Comparison of ENCODE assay signal across 8 mouse cellular contexts in the genomic region with DNA sequence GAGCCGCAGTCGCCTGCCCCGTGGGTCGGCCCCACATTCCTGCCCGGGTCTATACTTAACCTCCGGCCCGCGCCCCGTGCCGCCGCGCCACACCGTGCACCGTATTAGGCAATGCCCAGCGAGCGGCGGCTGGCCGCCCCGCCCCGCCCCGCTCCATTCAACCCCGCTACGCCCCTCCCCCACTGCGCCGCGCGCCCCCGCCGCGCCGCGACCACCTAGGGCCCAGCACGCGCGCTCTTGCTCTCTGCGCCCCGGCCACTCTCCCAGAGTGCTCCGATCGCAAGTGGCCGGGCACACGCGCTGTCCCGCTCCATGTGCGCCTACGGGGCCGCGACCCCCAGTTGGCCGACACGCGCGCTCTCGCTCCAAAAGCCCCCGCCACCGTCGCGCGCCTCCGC. TPM values are rescaled to one million over a fixed set of nuclear protein-coding genes. Genes with fewer than 3 reads are reported as not detected.
DNase-seq lines count a peak whose midpoint lies in the region; ATAC-seq and TF ChIP-seq lines count a peak whose summit lies in the region.

No protein-coding gene starts in this region.

- peak overlapping the region; percentile 89 for H3K4me2 ChIP-seq in intestine, postnatal 0 days (replicated peaks; ENCODE audit: low read depth)
- peak overlapping the region; percentile 71 for H3K4me2 ChIP-seq in neural tube, embryonic 14.5 days (ENCODE audit: low read depth, low read length)

- peak overlapping the region; percentile 96 for H3K4me3 ChIP-seq in intestine, postnatal 0 days (ENCODE audit: low read depth, low read length)
- H3K4me3 ChIP-seq in neural tube, embryonic 14.5 days (ENCODE audit: low read depth, low read length): peak overlapping the region; percentile 73

- no peaks in the 10 kb centered on the region for H3K4me1 ChIP-seq in intestine, postnatal 0 days (replicated peaks; ENCODE audit: control insufficient read depth, insufficient read depth, low read length)
- H3K4me1 ChIP-seq in neural tube, embryonic 14.5 days (ENCODE audit: control insufficient read depth, insufficient read depth, low read length): peaks cover 8% of the 10 kb centered on the region

- no peaks in the 10 kb centered on the region for H3K27me3 ChIP-seq in intestine, postnatal 0 days (replicated peaks; ENCODE audit: control insufficient read depth, insufficient read depth, low read length)
- no peaks in the 10 kb centered on the region for H3K27me3 ChIP-seq in neural tube, embryonic 14.5 days (ENCODE audit: control insufficient read depth, insufficient read depth, low read length)

- WGBS in intestine, postnatal 0 days: under 1% methylated on average over 38 of the region's 58 CpGs
- 0% methylated on average over 26 of the region's 58 CpGs for WGBS in neural tube, embryonic 14.5 days

- peak; percentile 29 for DNase-seq in retina, adult 2 months (ENCODE audit: low read depth, low spot score)
- no peak for DNase-seq in retina, postnatal 1 day
- peak; percentile 91 for DNase-seq in embryo, embryonic 9.5 days (ENCODE audit: extremely low spot score)
- DNase-seq in heart, adult 18-20 months: peak; percentile 64 to 69
- peak; percentile 68 to 77 for DNase-seq in lung, adult 18-20 months
- peak; percentile 60 for DNase-seq in urinary bladder, adult 2 months (ENCODE audit: low spot score)

- peak overlapping the region; percentile 79 for H3K9ac ChIP-seq in intestine, postnatal 0 days (ENCODE audit: low read depth, low read length)
- peak overlapping the region; percentile 82 for H3K9ac ChIP-seq in neural tube, embryonic 14.5 days (replicated peaks; ENCODE audit: low read depth, low read length)

- no peak for TF ChIP-seq CTCF in intestine, postnatal 0 days (IDR thresholded peaks at IDR 0.05; ENCODE audit: low read depth)

- H3K9me3 ChIP-seq in intestine, postnatal 0 days (ENCODE audit: control insufficient read depth): no peaks in the 10 kb centered on the region
- no peaks in the 10 kb centered on the region for H3K9me3 ChIP-seq in neural tube, embryonic 14.5 days (ENCODE audit: control insufficient read depth, low read length)

- H3K27ac ChIP-seq in intestine, postnatal 0 days (ENCODE audit: low read depth, low read length): peak overlapping the region; percentile 66
- H3K27ac ChIP-seq in neural tube, embryonic 14.5 days (ENCODE audit: low read depth, low read length): peak overlapping the region; percentile 90

- peak; percentile 82 for ATAC-seq in intestine, postnatal 0 days
- peak; percentile 92 for ATAC-seq in neural tube, embryonic 14.5 days (ENCODE audit: low read depth)

- H3K36me3 ChIP-seq in intestine, postnatal 0 days (ENCODE audit: control insufficient read depth, insufficient read depth): no peaks in the 10 kb centered on the region
- no peaks in the 10 kb centered on the region for H3K36me3 ChIP-seq in neural tube, embryonic 14.5 days (ENCODE audit: control insufficient read depth, insufficient read depth, low read length)

RNA-seq across cellular contexts. Expression of gene Hacd1, which starts 0.8 kb away (rescaled TPM):
- 10 to 100 TPM; 56.6 to 62.7 TPM for total RNA-seq in heart, adult 18-20 months (2021)
- polyA plus RNA-seq in intestine, postnatal 0 days (2015; fragmentation: Nextera tagmentation; extraction: Ambion mirVana): 83.3 and 85.7 TPM in 2 replicates
- 93.3 and 94.1 TPM in 2 replicates for polyA plus RNA-seq in neural tube, embryonic 14.5 days (2014; fragmentation: Nextera tagmentation; extraction: Ambion mirVana)
- 137 and 148 TPM in 2 replicates for polyA plus RNA-seq in urinary bladder, adult 2 months (2012; rRNA removed)

RNA-seq across cellular contexts. Expression of gene Stam, which starts 18.7 kb away (rescaled TPM):
- 10 to 100 TPM; 26.6 to 26.9 TPM for total RNA-seq in heart, adult 18-20 months (2021)
- 21.2 and 21.8 TPM in 2 replicates for polyA plus RNA-seq in intestine, postnatal 0 days (2015; fragmentation: Nextera tagmentation; extraction: Ambion mirVana)
- polyA plus RNA-seq in neural tube, embryonic 14.5 days (2014; fragmentation: Nextera tagmentation; extraction: Ambion mirVana): 142 and 158 TPM in 2 replicates
- polyA plus RNA-seq in urinary bladder, adult 2 months (2012; rRNA removed): 33.1 and 33.5 TPM in 2 replicates
